Mouse (Mus musculus) neural tube, embryonic 11.5 days (tissue): ENCODE measurements around the gene Cpsf4l. TPM values are rescaled to one million over a fixed set of nuclear protein-coding genes. Genes with fewer than 3 reads are reported as not detected.

Experiments used
- ATAC-seq: fragments of 200-750 bp; cut with Nextera tagmentation; 2 replicates; pipeline ENCODE4 v1.8.0; 2017; ENCODE audit warnings: moderate number of reproducible peaks, mild to moderate bottlenecking, moderate TSS enrichment, moderate library complexity; ENCODE audit not compliant: insufficient read depth, low FRiP score, low TSS enrichment
- DNase-seq: peaks from one replicate; pipeline ENCODE4 v3.0.0-alpha.2; 2015; ENCODE audit warnings: low spot score
- H3K27ac ChIP-seq: fragments of 300-500 bp; sonication (generic); 2 replicates; pipeline ENCODE4 v1.5.1; 2014; ENCODE audit warnings: low read depth, mild to moderate bottlenecking, low read length
- H3K27me3 ChIP-seq: fragments of 300-500 bp; sonication (generic); 2 replicates; pipeline ENCODE4 v1.6.1; 2014; ENCODE audit warnings: mild to moderate bottlenecking, low read length, mixed read lengths; ENCODE audit not compliant: control insufficient read depth, insufficient read depth
- H3K36me3 ChIP-seq: fragments of 300-500 bp; sonication (generic); 2 replicates; pipeline ENCODE4 v1.6.1; 2014; ENCODE audit warnings: mild to moderate bottlenecking, low read length, moderate library complexity, mixed read lengths; ENCODE audit not compliant: control insufficient read depth, insufficient read depth
- H3K4me1 ChIP-seq: fragments of 300-500 bp; sonication (generic); 2 replicates; pipeline ENCODE4 v1.6.1; 2014; ENCODE audit warnings: low read length, mixed read lengths; ENCODE audit not compliant: control insufficient read depth, insufficient read depth
- H3K4me2 ChIP-seq: fragments of 300-500 bp; sonication (generic); 2 replicates; pipeline ENCODE4 v1.6.1; 2014; ENCODE audit warnings: low read depth, mild to moderate bottlenecking, moderate library complexity
- H3K4me3 ChIP-seq: fragments of 300-500 bp; sonication (generic); 2 replicates; pipeline ENCODE4 v1.5.1; 2014; ENCODE audit warnings: low read depth, low read length
- H3K9ac ChIP-seq: fragments of 300-500 bp; sonication (generic); 2 replicates; pipeline ENCODE4 v1.6.1; 2014; ENCODE audit warnings: mild to moderate bottlenecking, low read length
- H3K9me3 ChIP-seq: fragments of 300-500 bp; sonication (generic); 2 replicates; pipeline ENCODE4 v1.6.1; 2016; ENCODE audit warnings: low read length; ENCODE audit not compliant: control insufficient read depth
- WGBS: fragments of 180-500 bp; shearing (Covaris S2); extraction: QIAGEN DNeasy Blood & Tissue Kit; methylation state at CpG from one replicate; pipeline ENCODE4 v1.1.7; 2014; 5-methylcytosine and 5-hydroxymethylcytosine counted together
- polyA plus RNA-seq: library from polyadenylated mRNA; unstranded; fragments of >200 nt; fragmentation: Nextera tagmentation; extraction: Ambion mirVana; gene quantifications from 2 replicates; pipeline ENCODE4 v1.2.1, GENCODE M21; 2014

Cpsf4l gene
- polyA plus RNA-seq, 1 experiment from 2014 or later = 0.50 TPM

DNA sequence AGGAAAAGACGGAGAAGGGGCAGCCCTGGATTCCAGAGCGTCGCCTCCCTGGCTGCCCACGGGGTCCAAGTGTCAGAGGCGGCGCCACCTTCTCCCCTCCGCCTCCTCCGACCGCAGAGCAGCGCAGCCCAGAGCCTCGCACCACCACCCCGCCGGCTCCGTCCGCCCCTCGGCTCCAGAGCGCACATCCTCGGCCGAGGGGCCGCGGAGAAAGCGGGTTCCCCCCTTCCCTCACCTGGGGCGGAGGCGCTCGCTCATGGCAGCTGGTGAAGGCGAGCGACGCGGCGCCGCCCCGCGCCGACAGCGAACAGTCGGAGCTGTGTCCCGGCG is 26.2 kb downstream of the Cpsf4l start:
- ATAC-seq (peak; percentile 73), DNase-seq (no peak)
- Histone ChIP-seq H3K4me3 (peak overlapping the region; percentile 91), H3K27me3 (no peaks in the 10 kb centered on the region), H3K9me3 (no peaks in the 10 kb centered on the region), H3K9ac (peak overlapping the region; percentile 87), H3K4me1 (peaks cover 14% of the 10 kb centered on the region), H3K4me2 (peak overlapping the region; percentile 86), H3K27ac (peak overlapping the region; percentile 95), H3K36me3 (peaks cover under 1% of the 10 kb centered on the region)
- under 1% methylated on average over 35 of the region's 38 CpGs for WGBS

DNA sequence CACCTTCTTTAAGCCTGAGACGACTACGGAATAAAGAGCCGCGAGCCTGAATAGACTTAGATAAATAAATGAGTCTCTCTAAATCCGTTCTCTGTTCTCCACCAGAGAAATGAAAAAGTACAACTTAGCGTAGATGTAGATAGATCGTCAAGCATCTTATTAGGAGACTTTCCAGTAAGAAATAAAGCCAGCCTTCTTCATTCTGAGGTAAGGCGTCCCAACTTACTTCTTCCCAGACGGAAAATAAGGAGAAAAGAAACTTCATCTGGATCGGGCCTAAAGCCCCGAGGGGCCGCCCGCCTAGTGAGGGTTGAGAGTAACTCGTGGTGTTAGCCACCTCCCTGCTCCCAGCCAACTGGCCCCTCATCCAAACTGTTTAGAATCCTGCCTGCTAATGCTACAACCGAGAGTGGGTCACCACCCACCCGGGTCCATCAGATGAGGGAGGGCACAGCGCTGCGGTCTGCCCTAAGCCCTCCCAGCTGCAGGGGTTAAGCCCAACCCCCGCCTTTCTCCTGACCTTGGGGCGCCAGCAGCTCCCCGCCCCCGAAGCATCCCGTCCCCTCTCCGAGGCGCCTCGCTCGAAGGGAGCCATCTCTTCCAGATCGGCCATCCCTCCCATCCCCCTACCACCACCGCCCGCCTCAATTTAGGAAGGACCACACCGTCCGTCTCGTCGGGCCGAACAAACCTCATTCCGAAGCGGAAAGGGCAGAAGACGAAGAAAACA is 26.8 kb downstream of the Cpsf4l start:
- Histone ChIP-seq H3K9me3 (no peaks in the 10 kb centered on the region), H3K9ac (peak overlapping the region; percentile 87), H3K27ac (peak overlapping the region; percentile 95), H3K4me3 (peak overlapping the region; percentile 91), H3K36me3 (no peaks in the 10 kb centered on the region), H3K4me1 (peaks cover 14% of the 10 kb centered on the region), H3K4me2 (peak overlapping the region; percentile 86), H3K27me3 (no peaks in the 10 kb centered on the region)
- DNase-seq (peak; percentile 69), ATAC-seq (peak; percentile 14)
- WGBS = 4% methylated on average over 38 of the region's 38 CpGs

DNA sequence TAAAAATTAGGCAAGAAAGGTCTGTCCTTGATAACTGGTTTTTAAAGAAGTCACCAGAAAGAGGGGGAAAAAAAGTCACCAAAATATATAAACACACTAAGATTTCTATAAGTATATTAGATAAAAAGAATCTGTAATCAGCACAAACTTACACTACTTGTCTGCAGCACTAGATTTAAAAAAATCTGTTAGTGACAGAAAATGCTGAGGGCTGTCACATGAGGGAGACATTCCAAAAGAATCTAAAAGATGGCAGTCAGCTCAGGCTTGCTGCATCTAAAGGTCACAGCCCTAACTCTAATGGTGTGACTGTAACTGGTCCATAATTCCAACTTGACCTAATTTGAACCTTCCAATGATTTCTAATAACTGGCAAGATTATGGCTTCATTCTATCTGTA is 27.8 kb downstream of the Cpsf4l start:
- Histone ChIP-seq H3K9me3 (no peaks in the 10 kb centered on the region), H3K4me1 (peaks cover 13% of the 10 kb centered on the region), H3K27me3 (no peaks in the 10 kb centered on the region), H3K9ac (no peak overlapping the region), H3K4me3 (no peak overlapping the region), H3K4me2 (peak overlapping the region; percentile 86; the same call in 1 of the 2 replicates), H3K36me3 (peaks cover under 1% of the 10 kb centered on the region; the same call in 1 of the 2 replicates), H3K27ac (no peak overlapping the region)
- ATAC-seq (no peak), DNase-seq (no peak)

DNA sequence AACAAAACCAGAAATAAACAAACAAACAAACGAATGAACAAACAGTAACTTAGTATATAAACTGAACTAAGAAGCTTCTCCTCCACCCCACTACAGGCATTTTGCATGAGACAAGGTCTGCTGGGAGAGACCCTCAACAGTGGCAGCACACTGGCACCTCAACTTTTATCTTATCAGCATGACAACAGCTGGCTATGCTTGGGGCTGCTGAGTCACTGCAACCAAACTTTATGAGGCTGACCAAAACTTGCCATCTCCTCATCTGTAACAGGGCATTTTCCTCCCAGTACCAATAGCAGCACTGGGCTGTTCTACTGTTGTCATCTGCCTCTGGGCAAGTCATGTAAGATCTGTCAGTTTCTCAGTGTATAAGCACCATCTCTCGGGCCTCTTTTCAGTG is 28.9 kb downstream of the Cpsf4l start:
- ATAC-seq = no peak
- 82% methylated on average over 2 of the region's 2 CpGs for WGBS
- no peak overlapping the region for H3K27ac ChIP-seq
- peaks cover 4% of the 10 kb centered on the region; the same call in 1 of the 2 replicates for H3K36me3 ChIP-seq
- no peak for DNase-seq
- H3K9ac ChIP-seq = no peak overlapping the region
- H3K4me1 ChIP-seq = peaks cover 8% of the 10 kb centered on the region
- no peak overlapping the region for H3K4me2 ChIP-seq
- H3K9me3 ChIP-seq = no peaks in the 10 kb centered on the region
- no peak overlapping the region for H3K4me3 ChIP-seq
- H3K27me3 ChIP-seq = no peaks in the 10 kb centered on the region

DNA sequence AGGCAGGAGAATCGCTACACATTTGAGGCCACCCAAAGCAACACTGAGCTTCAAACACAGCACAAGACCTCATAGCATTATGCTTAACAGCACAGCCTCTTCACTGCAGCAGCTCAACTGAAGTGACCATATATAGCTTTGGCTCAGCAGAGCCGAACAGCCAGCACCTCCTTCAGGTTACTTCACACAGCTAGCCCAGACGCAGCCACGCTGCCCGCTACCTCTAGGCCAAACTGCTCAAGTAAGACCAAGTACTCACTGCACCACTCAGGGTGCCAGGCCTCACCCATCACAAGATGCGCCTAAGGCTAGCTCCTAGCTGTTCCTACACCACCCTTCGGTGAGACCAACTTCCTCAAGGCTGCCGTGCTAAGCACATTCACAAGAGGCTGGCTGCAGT is 31.4 kb downstream of the Cpsf4l start:
- ATAC-seq (no peak), DNase-seq (no peak)
- Histone ChIP-seq H3K4me1 (peaks cover 8% of the 10 kb centered on the region), H3K36me3 (peaks cover 4% of the 10 kb centered on the region; the same call in 1 of the 2 replicates), H3K27me3 (no peaks in the 10 kb centered on the region), H3K27ac (no peak overlapping the region), H3K9me3 (no peaks in the 10 kb centered on the region), H3K4me3 (no peak overlapping the region), H3K4me2 (no peak overlapping the region), H3K9ac (no peak overlapping the region)
- WGBS = 85% methylated on average over 8 of the region's 8 CpGs

DNA sequence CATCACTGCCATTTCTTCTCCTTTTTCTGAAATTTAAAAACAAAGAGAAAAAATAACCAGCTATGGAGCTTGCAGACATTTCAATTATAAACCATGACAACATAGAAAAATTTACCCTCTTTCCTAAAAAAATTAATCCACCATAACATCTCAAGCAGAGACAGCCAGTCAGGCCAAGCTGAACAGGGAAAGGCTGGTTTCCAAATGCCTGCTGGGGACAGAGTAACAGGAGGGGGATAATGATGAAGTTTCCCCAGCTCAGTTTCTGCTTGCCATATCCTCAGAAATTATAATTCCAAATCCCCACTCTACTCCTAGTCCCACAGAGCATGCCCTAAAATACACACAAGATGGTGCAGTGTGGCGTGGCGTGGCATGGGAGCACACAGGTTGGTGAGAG is 32.4 kb downstream of the Cpsf4l start:
- Histone ChIP-seq H3K36me3 (peaks cover 8% of the 10 kb centered on the region; the same call in 1 of the 2 replicates), H3K4me2 (no peak overlapping the region), H3K9ac (no peak overlapping the region), H3K4me3 (no peak overlapping the region), H3K9me3 (no peaks in the 10 kb centered on the region), H3K27ac (no peak overlapping the region), H3K4me1 (peaks cover 3% of the 10 kb centered on the region), H3K27me3 (no peaks in the 10 kb centered on the region)
- no peak for DNase-seq
- ATAC-seq = no peak
- 91% methylated on average over 2 of the region's 2 CpGs for WGBS

DNA sequence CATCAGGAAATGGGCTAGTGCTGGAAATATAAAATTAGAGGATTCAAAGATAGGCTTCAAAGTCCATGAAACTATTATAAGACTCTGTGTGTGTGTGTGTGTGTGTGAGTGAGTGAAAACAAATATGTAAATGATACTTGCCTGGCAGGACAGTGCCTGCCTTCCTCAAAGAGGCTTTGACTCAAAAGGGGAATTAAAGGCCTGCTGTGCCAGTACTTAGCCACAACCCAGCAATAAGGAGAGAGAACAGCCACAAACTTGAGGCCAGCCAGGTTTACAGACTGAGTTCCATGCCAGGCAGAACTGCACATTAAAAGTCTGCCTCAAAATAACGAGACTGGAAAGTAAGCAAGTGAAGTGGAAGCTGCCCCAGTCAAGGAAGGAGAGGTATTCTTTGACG is 33.0 kb downstream of the Cpsf4l start:
- peaks cover 2% of the 10 kb centered on the region; the same call in 1 of the 2 replicates for H3K4me1 ChIP-seq
- no peak overlapping the region for H3K4me3 ChIP-seq
- 93% methylated on average over 2 of the region's 2 CpGs for WGBS
- no peak overlapping the region for H3K27ac ChIP-seq
- no peaks in the 10 kb centered on the region for H3K27me3 ChIP-seq
- no peak overlapping the region for H3K4me2 ChIP-seq
- DNase-seq = no peak
- no peak overlapping the region for H3K9ac ChIP-seq
- peaks cover 8% of the 10 kb centered on the region; the same call in 1 of the 2 replicates for H3K36me3 ChIP-seq
- ATAC-seq = no peak
- no peaks in the 10 kb centered on the region for H3K9me3 ChIP-seq

DNA sequence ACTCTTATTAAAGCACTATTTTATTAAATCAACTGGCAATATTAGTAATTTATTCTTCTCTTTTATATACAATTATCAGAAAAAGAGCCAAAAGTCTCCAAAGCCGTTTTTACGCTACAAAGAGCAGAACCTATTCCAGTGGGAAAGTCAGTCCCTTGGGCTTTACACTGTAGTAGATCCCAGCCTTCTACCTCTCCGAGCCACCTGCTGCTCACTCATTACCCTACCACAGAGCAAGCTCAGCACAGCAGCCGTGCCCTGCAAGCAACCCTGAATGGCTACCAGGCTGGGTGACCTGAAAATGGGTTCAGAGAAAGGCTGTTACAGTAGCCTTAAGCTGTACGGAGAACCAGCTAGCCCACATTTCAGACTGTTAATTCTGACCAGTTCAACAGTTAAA is 35.2 kb downstream of the Cpsf4l start:
- DNase-seq (no peak), ATAC-seq (no peak)
- WGBS = 92% methylated on average over 5 of the region's 5 CpGs
- H3K4me2 ChIP-seq = no peak overlapping the region
- H3K9ac ChIP-seq = no peak overlapping the region
- no peak overlapping the region for H3K4me3 ChIP-seq
- peaks cover 8% of the 10 kb centered on the region; the same call in 1 of the 2 replicates for H3K36me3 ChIP-seq
- no peaks in the 10 kb centered on the region for H3K9me3 ChIP-seq
- no peak overlapping the region for H3K27ac ChIP-seq
- H3K27me3 ChIP-seq = no peaks in the 10 kb centered on the region
- no peaks in the 10 kb centered on the region for H3K4me1 ChIP-seq

DNA sequence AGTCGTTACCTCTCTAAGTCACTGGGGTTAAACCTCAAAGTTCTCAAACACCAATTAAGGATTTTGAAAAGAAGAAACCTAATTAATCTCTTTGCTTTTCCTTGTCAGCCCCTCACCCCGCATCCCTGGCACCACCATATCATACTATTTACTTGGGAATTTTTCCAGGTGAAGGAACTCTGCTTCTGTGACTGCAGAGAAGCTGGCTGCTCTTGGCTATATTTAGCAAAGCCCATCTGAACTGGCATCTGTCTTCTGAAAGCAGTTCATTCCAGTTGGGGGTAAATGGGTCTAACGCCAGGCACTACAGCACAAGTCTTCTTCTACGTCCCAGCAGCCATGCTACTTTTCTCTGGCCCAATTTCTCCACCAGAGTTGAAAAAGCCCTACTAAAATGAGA is 36.2 kb downstream of the Cpsf4l start:
- no peaks in the 10 kb centered on the region for H3K4me1 ChIP-seq
- no peaks in the 10 kb centered on the region for H3K27me3 ChIP-seq
- H3K27ac ChIP-seq = no peak overlapping the region
- no peak overlapping the region for H3K4me2 ChIP-seq
- whole genome bisulfite sequencing = 95% methylated on average over 4 of the region's 4 CpGs
- ATAC-seq (no peak), DNase-seq (no peak)
- H3K9ac ChIP-seq = no peak overlapping the region
- H3K36me3 ChIP-seq = peaks cover 8% of the 10 kb centered on the region; the same call in 1 of the 2 replicates
- no peaks in the 10 kb centered on the region for H3K9me3 ChIP-seq
- H3K4me3 ChIP-seq = no peak overlapping the region
